Mouse (Mus musculus) C2C12 (cell line): ENCODE measurements at regions not wholly inside any gene's neighbourhood (a gene's known extent, or its start where the extent isn't known, plus 50 kb on each side); places are given as distances from the start of the nearest gene placed in this dataset.

Experiments used
- H3K27me3 ChIP-seq: one replicate; pipeline ENCODE4 v1.6.1; 2011; ENCODE audit not compliant: control insufficient read depth, insufficient read depth, insufficient read length
- H3K36me3 ChIP-seq: one replicate; pipeline ENCODE4 v1.6.1; 2011; ENCODE audit not compliant: control insufficient read depth, insufficient read depth
- H3K4me3 ChIP-seq: one replicate; pipeline ENCODE4 v1.5.1; 2011; ENCODE audit warnings: mild to moderate bottlenecking, control low read depth; ENCODE audit not compliant: poor library complexity, insufficient read depth, severe bottlenecking
- H3K79me2 ChIP-seq: one replicate; pipeline ENCODE4 v1.6.1; 2011; ENCODE audit not compliant: control insufficient read depth, insufficient read depth
- H3K79me3 ChIP-seq: one replicate; pipeline ENCODE4 v1.6.1; 2011; ENCODE audit warnings: low read depth, control low read depth
- H3ac ChIP-seq: one replicate; pipeline ENCODE3; 2011; ENCODE audit warnings: low read depth; ENCODE audit not compliant: control insufficient read depth, insufficient read length
- CEBPB ChIP-seq: IDR thresholded peaks from one replicate; pipeline ENCODE4 v1.6.1; 2011; ENCODE audit warnings: low read depth, mild to moderate bottlenecking, control low read depth, moderate library complexity
- CTCF ChIP-seq: IDR thresholded peaks from one replicate; pipeline ENCODE4 v1.5.1; 2011; ENCODE audit not compliant: control insufficient read depth, insufficient read depth, insufficient read length
- FOSL1 ChIP-seq: IDR thresholded peaks from one replicate; pipeline ENCODE4 v1.8.0; 2011; ENCODE audit warnings: mild to moderate bottlenecking, low read length; ENCODE audit not compliant: poor library complexity, insufficient read depth, severe bottlenecking
- MAX ChIP-seq: IDR thresholded peaks from one replicate; pipeline ENCODE4 v1.6.1; 2011; ENCODE audit warnings: mild to moderate bottlenecking, control low read depth
- MYOD1 ChIP-seq: IDR thresholded peaks from one replicate; pipeline ENCODE4 v1.6.1; 2011; ENCODE audit warnings: low read depth; ENCODE audit not compliant: control insufficient read depth, insufficient read length
- MYOG ChIP-seq: IDR thresholded peaks from one replicate; pipeline ENCODE4 v1.6.1; 2011; ENCODE audit not compliant: control insufficient read depth, insufficient read length; ENCODE audit errors: extremely low read depth
- USF1 ChIP-seq: IDR thresholded peaks from one replicate; pipeline ENCODE4 v1.6.1; 2011; ENCODE audit warnings: low read depth, mild to moderate bottlenecking, control low read depth, moderate library complexity

- TF ChIP-seq USF1: no peak
- Histone ChIP-seq H3ac (no peak overlapping the region), H3K79me2 (no peaks in the 10 kb centered on the region), H3K36me3 (no peaks in the 10 kb centered on the region), H3K27me3 (no peaks in the 10 kb centered on the region), H3K4me3 (no peak overlapping the region), H3K79me3 (no peaks in the 10 kb centered on the region)
These were observed 164.2 kb upstream of the Bdnf start for GRCm38 (mm10) chr2:109510070-109510979.

GRCm38 (mm10) chr2:109511142-109511541 is 163.4 kb upstream of the Bdnf start:
- no peaks in the 10 kb centered on the region for H3K79me2 ChIP-seq
- H3K36me3 ChIP-seq: no peaks in the 10 kb centered on the region
- no peak overlapping the region for H3ac ChIP-seq
- no peaks in the 10 kb centered on the region for H3K79me3 ChIP-seq
- H3K27me3 ChIP-seq: no peaks in the 10 kb centered on the region
- H3K4me3 ChIP-seq: no peak overlapping the region
- TF ChIP-seq MYOD1 (no peak), CEBPB (no peak), FOSL1 (no peak), USF1 (no peak), CTCF (no peak), MAX (no peak), MYOG (no peak)

- Histone ChIP-seq H3K4me3 (no peak overlapping the region), H3K79me3 (no peaks in the 10 kb centered on the region), H3ac (no peak overlapping the region), H3K79me2 (no peaks in the 10 kb centered on the region), H3K36me3 (no peaks in the 10 kb centered on the region), H3K27me3 (no peaks in the 10 kb centered on the region)
- TF ChIP-seq CTCF: no peak
- no peak for TF ChIP-seq MYOD1
- TF ChIP-seq USF1: no peak
- no peak for TF ChIP-seq FOSL1
- TF ChIP-seq CEBPB: no peak
- no peak for TF ChIP-seq MYOG
- no peak for TF ChIP-seq MAX
These were observed 155.2 kb upstream of the Bdnf start for GRCm38 (mm10) chr2:109519261-109519660.

- Histone ChIP-seq H3K4me3 (no peak overlapping the region), H3K36me3 (no peaks in the 10 kb centered on the region), H3ac (no peak overlapping the region), H3K27me3 (no peaks in the 10 kb centered on the region), H3K79me2 (no peaks in the 10 kb centered on the region), H3K79me3 (no peaks in the 10 kb centered on the region)
- TF ChIP-seq FOSL1 (no peak), CTCF (no peak), MAX (no peak), CEBPB (no peak), MYOD1 (no peak), USF1 (no peak), MYOG (no peak)
These were observed 154.0 kb upstream of the Bdnf start for GRCm38 (mm10) chr2:109520471-109520870.

- TF ChIP-seq CEBPB (no peak), FOSL1 (no peak), USF1 (no peak), MYOG (no peak), MYOD1 (no peak), MAX (no peak), CTCF (no peak)
- no peaks in the 10 kb centered on the region for H3K36me3 ChIP-seq
- H3K27me3 ChIP-seq: no peaks in the 10 kb centered on the region
- no peaks in the 10 kb centered on the region for H3K79me3 ChIP-seq
- no peak overlapping the region for H3ac ChIP-seq
- no peaks in the 10 kb centered on the region for H3K79me2 ChIP-seq
- H3K4me3 ChIP-seq: no peak overlapping the region
These were observed 135.0 kb upstream of the Bdnf start for GRCm38 (mm10) chr2:109539519-109539918.

DNA sequence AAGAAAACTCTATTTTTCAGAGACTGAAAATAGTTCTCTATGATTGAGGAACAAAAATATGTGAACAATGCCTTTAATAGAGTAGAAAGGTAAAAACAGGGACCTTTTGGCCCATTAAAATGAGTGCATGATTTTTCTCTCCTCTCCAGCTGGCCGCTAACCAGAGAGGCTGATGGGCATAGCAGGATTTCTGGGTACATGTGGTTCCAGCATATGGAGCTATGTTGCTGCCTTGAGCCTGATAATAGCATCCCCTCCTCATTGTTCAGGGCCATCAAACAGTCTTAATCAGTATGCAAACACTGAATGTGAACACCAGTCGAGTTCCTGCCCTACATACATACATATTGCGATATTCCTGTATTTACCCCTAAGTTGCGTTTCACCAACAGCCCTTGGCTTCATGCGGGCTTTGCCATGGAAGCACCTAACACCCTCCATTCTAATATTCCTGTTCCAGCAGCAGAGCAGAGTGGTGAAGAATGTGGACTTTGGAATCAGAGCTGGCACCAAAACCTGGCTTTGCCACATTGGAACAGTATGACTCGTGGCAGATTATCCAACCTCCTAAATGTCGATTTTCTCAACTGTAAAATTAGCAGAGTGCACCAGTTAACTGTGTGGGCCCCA is 127.9 kb upstream of the Bdnf start:
- Histone ChIP-seq H3ac (no peak overlapping the region), H3K79me3 (no peaks in the 10 kb centered on the region), H3K4me3 (no peak overlapping the region), H3K27me3 (no peaks in the 10 kb centered on the region), H3K79me2 (no peaks in the 10 kb centered on the region), H3K36me3 (no peaks in the 10 kb centered on the region)
- TF ChIP-seq MYOG (no peak), USF1 (no peak), CTCF (no peak), MAX (no peak), MYOD1 (no peak), CEBPB (no peak), FOSL1 (no peak)
